Mouse (Mus musculus): ENCODE data around the gene Necab2. TPM values are rescaled to one million over a fixed set of nuclear protein-coding genes. Genes with fewer than 3 reads are reported as not detected.

Gene Necab2
- not detected for polyA plus RNA-seq (2017; shearing (Covaris generic))

GRCm38 (mm10) chr8:119446211-119446989 is at the start of gene Necab2:
Gene Necab2 (plus strand): TSS chr8:119446719.

DNA sequence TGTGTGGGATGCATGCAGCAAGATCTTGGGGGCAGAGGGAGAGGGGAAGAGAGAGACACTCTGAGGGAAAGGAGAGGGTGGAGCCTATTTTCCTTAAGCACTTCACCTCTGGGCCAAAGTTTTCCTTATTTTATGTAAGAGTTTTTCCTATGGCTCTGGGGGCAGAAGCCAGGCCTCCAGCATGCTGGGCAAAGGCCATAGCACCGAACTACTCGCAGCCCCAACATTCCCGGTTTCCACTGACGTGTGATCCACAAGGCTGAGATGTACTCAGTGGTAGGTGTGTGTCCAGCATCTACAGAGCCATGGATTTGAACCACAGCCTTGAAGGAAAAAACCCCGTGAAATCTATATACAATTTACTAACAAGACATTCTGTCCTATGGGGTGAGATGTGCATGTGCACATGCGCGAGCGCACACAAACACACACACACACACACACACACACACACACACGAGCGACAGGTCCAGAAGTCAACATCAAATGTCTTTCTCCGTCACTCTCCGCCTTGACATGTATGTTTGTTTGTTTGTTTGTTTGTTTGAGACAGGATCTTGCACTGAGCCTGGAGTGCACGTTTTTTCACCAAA is 12.8 kb upstream of the Necab2 start, which contains the start of gene Osgin1:
Osgin1 (plus strand) TSS at position 543 of the 593 bp plus-strand sequence.

DNA sequence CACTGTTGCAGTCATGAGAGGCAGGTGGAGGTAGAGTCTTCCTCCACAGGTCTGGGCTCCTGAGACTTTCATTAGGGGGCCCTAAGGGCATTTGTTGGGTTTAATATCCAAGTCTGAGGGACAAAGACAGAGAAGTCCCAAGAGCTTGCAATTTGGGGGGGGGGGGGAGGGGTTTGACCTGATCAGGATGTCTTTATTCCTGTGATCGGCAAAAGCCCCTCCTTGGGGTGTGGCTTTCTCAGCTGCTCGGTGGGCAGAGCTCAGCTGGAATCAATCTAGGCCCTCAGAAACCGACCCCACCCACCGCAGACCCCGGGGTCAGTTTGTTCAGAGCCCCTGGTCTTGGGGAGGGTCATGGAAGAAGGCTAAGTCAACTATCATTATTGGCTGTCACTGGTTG is 55.1 kb downstream of the Necab2 start, which contains the start of gene Slc38a8:
Slc38a8 (minus strand) TSS at position 101 of the 400 bp plus-strand sequence.

Other genes starting within 250 kb of the Necab2 start
- gene Hsbp1, start 102.2 kb upstream of the Necab2 start, polyA plus RNA-seq (2017; shearing (Covaris generic)): 228 TPM
- gene Mlycd, start 51.8 kb upstream of the Necab2 start, polyA plus RNA-seq (2017; shearing (Covaris generic)): 3.0 TPM
- 28.2 TPM for gene Osgin1, start 12.6 kb upstream of the Necab2 start, polyA plus RNA-seq (2017; shearing (Covaris generic))
- gene Slc38a8, start 55.0 kb downstream of the Necab2 start, polyA plus RNA-seq (2017; shearing (Covaris generic)): 0.10 TPM
- 114 TPM for gene Mbtps1, start 112.0 kb downstream of the Necab2 start, polyA plus RNA-seq (2017; shearing (Covaris generic))
- 93.8 TPM for gene Hsdl1, start 128.5 kb downstream of the Necab2 start, polyA plus RNA-seq (2017; shearing (Covaris generic))
- not detected for gene Dnaaf1, start 128.5 kb downstream of the Necab2 start, polyA plus RNA-seq (2017; shearing (Covaris generic))
- 46.0 TPM for gene Taf1c, start 158.5 kb downstream of the Necab2 start, polyA plus RNA-seq (2017; shearing (Covaris generic))
- not detected for gene Adad2, start 166.0 kb downstream of the Necab2 start, polyA plus RNA-seq (2017; shearing (Covaris generic))
- gene Kcng4, start 189.0 kb downstream of the Necab2 start, polyA plus RNA-seq (2017; shearing (Covaris generic)): not detected
- gene Wfdc1, start 219.6 kb downstream of the Necab2 start, polyA plus RNA-seq (2017; shearing (Covaris generic)): not detected

Measured in CD4-positive, CD25-positive, alpha-beta regulatory T cell, adult 9 weeks (primary cell).